Mouse (Mus musculus) Patski (cell line): ENCODE measurements at regions not wholly inside any gene's neighbourhood (a gene's known extent, or its start where the extent isn't known, plus 50 kb on each side); places are given as distances from the start of the nearest gene placed in this dataset.

ENCODE experiments used
- ATAC-seq: fragments of 100-300 bp; one replicate; pipeline ENCODE4 v1.8.0; 2021
- CTCF ChIA-PET: fragments of 350-600 bp; sonication (Branson Sonifier 250); formaldehyde crosslinking; loops from one replicate; lab custom pipeline; 2022; ENCODE audit warnings: inconsistent platforms; lab: Charles Lee
- POLR2A ChIA-PET: fragments of 350-600 bp; sonication (Branson Sonifier 250); formaldehyde crosslinking; loops from one replicate; lab custom pipeline; 2022; ENCODE audit warnings: antibody characterized with exemption, inconsistent platforms; lab: Charles Lee
- DNase-seq: peaks from one replicate; pipeline ENCODE4 v3.0.0-alpha.2; 2011; ENCODE audit warnings: low read depth, low spot score
- H3K27me3 ChIP-seq: fragments of 371-371 bp; one replicate; pipeline ENCODE4 v1.5.1; 2021
- CTCF ChIP-seq: fragments of 100-300 bp; IDR thresholded peaks from one replicate; pipeline ENCODE4 v1.5.1; 2021
- in situ Hi-C: fragments of 300-500 bp; cut with MboI; formaldehyde crosslinking; loops from 3 replicates; pipeline ENCODE4 v1.11.1; 2018; ENCODE audit warnings: low pct_unique_long_range_greater_than_20kb, mixed read lengths

DNA sequence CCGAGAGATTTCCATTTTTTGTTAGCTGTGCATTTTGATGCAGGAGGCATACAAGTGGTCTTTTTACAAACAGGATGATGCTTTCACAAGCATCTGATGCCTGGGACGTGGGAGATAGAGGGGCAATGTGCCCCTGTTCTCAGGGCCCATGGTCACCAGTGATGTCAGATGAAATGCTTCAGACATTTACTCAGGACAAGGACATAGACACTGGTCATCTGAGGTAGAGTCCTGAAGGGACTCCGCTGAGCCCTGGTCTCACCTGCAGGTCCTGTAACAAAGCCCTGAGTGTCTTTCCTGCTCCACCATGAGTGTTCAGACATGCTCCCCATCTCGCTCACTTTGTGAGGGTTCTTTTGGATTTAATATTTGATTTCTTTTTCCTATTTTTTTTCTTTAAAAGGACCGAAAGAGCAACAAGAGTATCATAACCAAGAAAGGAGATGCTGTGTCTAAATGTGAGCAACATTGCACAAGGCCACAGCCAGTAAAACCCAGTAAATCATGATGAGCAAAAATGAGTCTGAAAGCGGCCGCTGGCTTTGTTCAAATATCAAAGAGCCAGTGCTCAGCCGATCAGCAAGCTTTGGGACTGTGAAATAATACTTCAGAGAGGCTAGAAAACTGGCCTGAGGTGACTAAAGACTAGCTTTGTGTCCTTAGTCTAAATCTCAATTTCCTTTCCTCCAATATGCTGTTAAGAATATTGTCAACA is 430.1 kb downstream of the Ate1 start:
- DNase-seq (no peak), ATAC-seq (no peak)
- in situ Hi-C loops = no loop called here
- ChIA-PET CTCF (interaction anchor here (0.6 to 1.1 kb wide), 2 partner anchors 45 to 64 kb away, joined by 3 read pairs; no protein-coding TSS in a partner anchor), POLR2A (no interaction called here)
- no peak for TF ChIP-seq CTCF
- no peaks in the 10 kb centered on the region for H3K27me3 ChIP-seq

DNA sequence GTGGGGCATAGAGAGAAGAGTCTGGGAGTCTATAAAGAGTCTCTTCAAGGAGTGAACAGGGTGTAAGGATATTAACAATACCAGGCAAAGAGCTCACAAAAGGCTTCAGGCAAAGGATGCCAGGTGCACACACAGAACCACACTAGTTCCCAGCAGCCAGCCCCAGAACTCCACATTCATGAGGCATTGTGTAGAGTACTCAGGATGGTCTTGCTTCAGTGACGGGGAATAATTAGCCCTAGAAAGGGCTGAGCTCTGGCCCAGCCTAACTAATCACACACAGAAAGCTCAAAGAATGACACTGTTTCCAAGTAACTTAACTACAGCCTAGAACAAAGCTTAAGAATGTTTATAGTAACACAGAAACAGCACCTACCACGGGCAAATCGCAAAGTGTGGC is 428.2 kb downstream of the Ate1 start:
- in situ Hi-C loops = no loop called here
- POLR2A ChIA-PET = no interaction called here
- no peaks in the 10 kb centered on the region for H3K27me3 ChIP-seq
- CTCF ChIA-PET = interaction anchor here (0.9 to 1.0 kb wide), 2 partner anchors 9 to 28 kb away, joined by 3 to 4 read pairs; no protein-coding TSS in a partner anchor
- no peak for TF ChIP-seq CTCF
- DNase-seq (peak; percentile 77), ATAC-seq (peak; percentile 89)

DNA sequence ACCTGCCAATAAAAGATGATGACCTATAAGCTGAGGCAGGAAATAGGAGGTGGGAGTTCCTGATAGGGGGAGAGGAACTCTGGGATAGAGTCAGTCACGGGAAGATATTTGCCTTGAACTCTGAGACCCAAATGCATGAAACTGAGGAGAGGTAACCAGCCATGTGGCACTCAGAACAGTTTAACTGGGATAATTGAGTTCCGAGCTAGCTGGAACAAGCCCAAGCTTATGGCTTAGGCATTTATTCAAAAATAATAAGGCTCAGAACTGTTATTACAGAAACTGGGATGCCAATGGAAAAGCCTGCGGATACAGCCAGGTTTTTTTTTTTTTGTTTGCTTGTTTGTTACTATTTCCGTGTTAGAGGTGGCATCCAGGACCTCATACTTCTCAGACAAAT is 425.0 kb downstream of the Ate1 start:
- ChIA-PET CTCF (interaction anchor here (1.2 kb wide), 2 partner anchors 101 to 149 kb away, joined by 3 read pairs; no protein-coding TSS in a partner anchor), POLR2A (no interaction called here)
- no peaks in the 10 kb centered on the region for H3K27me3 ChIP-seq
- in situ Hi-C loops = no loop called here
- DNase-seq (no peak), ATAC-seq (no peak)
- no peak for TF ChIP-seq CTCF

DNA sequence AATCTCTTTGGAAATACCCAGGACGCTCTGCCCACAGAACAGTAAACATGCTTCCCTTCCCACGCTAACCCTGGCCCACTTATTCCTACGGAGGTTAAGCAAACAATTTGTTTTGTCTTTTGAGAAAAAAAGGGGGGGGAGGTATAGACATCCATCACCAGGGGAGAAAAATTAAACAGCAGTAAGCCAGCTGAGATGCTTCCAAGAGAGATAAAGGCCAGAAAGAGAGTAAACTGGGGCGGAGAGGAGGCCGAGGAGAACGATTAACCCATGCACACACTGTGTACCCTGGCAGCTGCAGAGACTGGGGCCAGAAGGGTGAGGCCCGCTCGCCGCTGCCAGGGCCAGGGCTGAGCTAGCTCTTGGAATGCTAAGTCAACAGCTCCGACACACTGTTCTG is 421.6 kb downstream of the Ate1 start:
- POLR2A ChIA-PET = no interaction called here
- in situ Hi-C loops = no loop called here
- DNase-seq (no peak), ATAC-seq (no peak)
- no peak for TF ChIP-seq CTCF
- H3K27me3 ChIP-seq = no peaks in the 10 kb centered on the region
- CTCF ChIA-PET = no interaction called here

DNA sequence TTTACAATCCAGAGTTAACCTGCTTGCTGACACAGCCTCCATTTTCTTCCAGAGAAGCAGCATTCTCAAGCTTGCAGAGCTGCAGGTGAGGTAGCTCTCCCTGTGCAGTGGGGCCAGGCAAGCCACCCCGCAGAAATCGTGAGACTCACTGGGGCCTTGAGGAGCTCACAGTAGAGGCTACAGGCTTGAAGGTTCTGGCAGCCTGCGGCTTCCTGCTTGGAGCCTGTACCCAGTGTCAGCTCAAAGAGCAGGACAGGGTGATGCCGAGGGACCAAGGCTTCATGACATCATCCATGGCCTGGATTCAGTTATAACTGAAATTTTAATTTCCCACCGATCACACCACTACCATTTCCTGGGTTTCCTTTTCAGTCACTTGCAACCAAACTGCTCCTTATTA is 417.5 kb downstream of the Ate1 start:
- no peaks in the 10 kb centered on the region for H3K27me3 ChIP-seq
- DNase-seq = no peak
- CTCF ChIA-PET = no interaction called here
- in situ Hi-C loops = no loop called here
- TF ChIP-seq CTCF = no peak
- POLR2A ChIA-PET = no interaction called here
- ATAC-seq = no peak

DNA sequence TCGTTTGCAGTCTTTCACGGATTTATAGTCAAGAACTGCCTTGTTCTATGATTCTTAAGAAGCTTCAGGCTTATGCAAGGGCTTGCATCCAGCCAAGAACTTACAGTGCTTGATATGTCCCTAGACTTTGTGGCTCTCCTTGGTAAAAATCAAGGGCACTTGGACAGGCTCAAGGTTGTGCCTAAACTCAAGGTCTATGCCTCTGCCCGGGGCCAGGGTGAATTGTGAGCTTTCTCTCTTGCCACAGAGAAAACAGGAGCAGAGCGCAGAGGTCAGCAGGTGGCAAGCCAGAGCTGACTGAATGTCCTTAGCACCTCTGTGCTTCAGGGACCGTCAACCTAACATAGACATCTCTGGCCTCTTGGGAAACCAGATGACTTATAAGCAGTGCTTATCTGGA is 413.2 kb downstream of the Ate1 start:
- ATAC-seq = no peak
- no peak for TF ChIP-seq CTCF
- in situ Hi-C loops = no loop called here
- ChIA-PET POLR2A (no interaction called here), CTCF (no interaction called here)
- DNase-seq = no peak
- no peaks in the 10 kb centered on the region for H3K27me3 ChIP-seq

DNA sequence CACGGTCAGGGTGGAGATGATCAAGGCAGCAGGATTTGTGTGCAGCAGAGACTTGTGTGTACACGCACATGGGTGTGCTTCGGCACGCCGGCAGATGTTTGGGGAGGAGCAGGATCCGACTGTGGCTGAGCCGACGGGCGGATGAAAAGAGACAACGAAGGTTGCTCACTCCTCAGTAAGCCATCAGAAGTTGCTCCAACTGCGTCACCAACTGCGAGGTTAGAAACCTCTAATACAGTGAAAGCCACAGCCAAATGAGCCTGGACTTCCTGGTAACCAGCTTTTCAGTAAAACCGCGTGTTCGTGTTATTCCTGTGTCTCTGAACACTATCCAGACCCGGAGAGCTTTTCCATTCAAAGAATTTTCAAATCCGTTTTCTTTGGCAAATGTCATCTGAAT is 411.8 kb downstream of the Ate1 start:
- no peak for TF ChIP-seq CTCF
- ChIA-PET POLR2A (no interaction called here), CTCF (no interaction called here)
- no peak for DNase-seq
- ATAC-seq = no peak
- H3K27me3 ChIP-seq = no peaks in the 10 kb centered on the region
- in situ Hi-C loops = no loop called here
